Mouse (Mus musculus) megakaryocyte, embryonic 14.5 days (primary cell): ENCODE measurements around the gene Madcam1. TPM values are rescaled to one million over a fixed set of nuclear protein-coding genes. Genes with fewer than 3 reads are reported as not detected.
A peak's percentile ranks its signal among the peaks of the same experiment; 100 is the strongest.

Experiments used
- H3K27me3 ChIP-seq: replicated peaks from 2 replicates; pipeline ENCODE3; 2012; ENCODE audit warnings: inconsistent platforms
- H3K36me3 ChIP-seq: replicated peaks from 2 replicates; pipeline ENCODE3; 2012; ENCODE audit warnings: low read length, inconsistent platforms, mixed read lengths
- H3K4me1 ChIP-seq: 2 replicates; pipeline ENCODE4 v1.6.1; 2012; ENCODE audit warnings: inconsistent platforms
- H3K4me3 ChIP-seq: replicated peaks from 2 replicates; pipeline ENCODE3; 2012; ENCODE audit warnings: moderate library complexity, mild to moderate bottlenecking, inconsistent platforms
- H3K9me3 ChIP-seq: 2 replicates; pipeline ENCODE4 v1.6.1; 2012; ENCODE audit warnings: inconsistent platforms
- FLI1 ChIP-seq: IDR thresholded peaks from 2 replicates; pipeline ENCODE4 v1.6.1; 2012; ENCODE audit warnings: low read length, inconsistent platforms, mixed read lengths
- GATA1 ChIP-seq: IDR thresholded peaks from 3 replicates; pipeline ENCODE4 v1.6.1; 2012; ENCODE audit warnings: mixed read lengths, low read length, inconsistent platforms, borderline replicate concordance
- polyA plus RNA-seq: library from polyadenylated mRNA; stranded (reverse); fragments of >175 nt; gene quantifications from 2 replicates; pipeline ENCODE4 v1.2.3, GENCODE M21; 2012; ENCODE audit warnings: low replicate concordance; ENCODE audit not compliant: insufficient read depth

The Madcam1 gene
- polyA plus RNA-seq, 1 experiment: 0.78 TPM

- Histone ChIP-seq H3K27me3 (peaks cover 82% of the 10 kb centered on the region), H3K9me3 (0 out of 2 replicates have a peak, but pooled peaks cover 6% of the 10 kb centered on the region), H3K36me3 (no peaks in the 10 kb centered on the region), H3K4me1 (peaks cover 16% of the 10 kb centered on the region), H3K4me3 (peak within 1 kb of the TSS; percentile 11)
- TF ChIP-seq GATA1: no peak
- TF ChIP-seq FLI1: no peak
These were observed 26.9 kb upstream of the Madcam1 start, which contains the start of gene Shc2 for GRCm38 (mm10) chr10:79637128-79638110. TSS of gene Shc2 (minus strand) at chr10:79637918.

- no peaks in the 10 kb centered on the region for H3K36me3 ChIP-seq
- H3K27me3 ChIP-seq: peaks cover 80% of the 10 kb centered on the region
- H3K4me1 ChIP-seq: peaks cover 10% of the 10 kb centered on the region
- no peak overlapping the region for H3K4me3 ChIP-seq
- TF ChIP-seq FLI1: no peak
- no peak for TF ChIP-seq GATA1
- H3K9me3 ChIP-seq: 0 out of 2 replicates have a peak, but pooled peaks cover 6% of the 10 kb centered on the region
These were observed 25.7 kb upstream of the Madcam1 start for GRCm38 (mm10) chr10:79638486-79639204.

- Histone ChIP-seq H3K4me3 (no peak within 1 kb of the TSS), H3K9me3 (no peaks in the 10 kb centered on the region), H3K4me1 (no peaks in the 10 kb centered on the region), H3K36me3 (no peaks in the 10 kb centered on the region), H3K27me3 (peaks cover 49% of the 10 kb centered on the region)
- TF ChIP-seq FLI1 (no peak), GATA1 (no peak)
These were observed 18.6 kb upstream of the Madcam1 start, which contains the start of gene Odf3l2 for GRCm38 (mm10) chr10:79645711-79646110. TSS of gene Odf3l2 (minus strand) at chr10:79645738.

- Histone ChIP-seq H3K27me3 (peaks cover 58% of the 10 kb centered on the region), H3K4me1 (no peaks in the 10 kb centered on the region), H3K9me3 (peaks cover 5% of the 10 kb centered on the region), H3K4me3 (no peak overlapping the region), H3K36me3 (no peaks in the 10 kb centered on the region)
- TF ChIP-seq GATA1 (no peak), FLI1 (no peak)
These were observed 15.1 kb upstream of the Madcam1 start for GRCm38 (mm10) chr10:79649070-79649751.

- H3K9me3 ChIP-seq: peaks cover 5% of the 10 kb centered on the region
- TF ChIP-seq FLI1 (no peak), GATA1 (no peak)
- H3K4me1 ChIP-seq: peaks cover 2% of the 10 kb centered on the region
- H3K27me3 ChIP-seq: peaks cover 58% of the 10 kb centered on the region
- no peak overlapping the region for H3K4me3 ChIP-seq
- H3K36me3 ChIP-seq: no peaks in the 10 kb centered on the region
These were observed 11.6 kb upstream of the Madcam1 start for GRCm38 (mm10) chr10:79652789-79653188.

GRCm38 (mm10) chr10:79654946-79655395, 9.4 kb upstream of the Madcam1 start:
- TF ChIP-seq FLI1 (no peak), GATA1 (no peak)
- Histone ChIP-seq H3K4me1 (peaks cover 19% of the 10 kb centered on the region), H3K9me3 (peaks cover 5% of the 10 kb centered on the region), H3K27me3 (peaks cover 51% of the 10 kb centered on the region), H3K36me3 (no peaks in the 10 kb centered on the region), H3K4me3 (no peak overlapping the region)

- Histone ChIP-seq H3K27me3 (peaks cover 35% of the 10 kb centered on the region), H3K36me3 (no peaks in the 10 kb centered on the region), H3K9me3 (no peaks in the 10 kb centered on the region), H3K4me3 (no peak overlapping the region), H3K4me1 (peaks cover 33% of the 10 kb centered on the region)
- TF ChIP-seq GATA1 (no peak), FLI1 (no peak)
These were observed 5.5 kb upstream of the Madcam1 start for GRCm38 (mm10) chr10:79658829-79659228.

- no peak for TF ChIP-seq GATA1
- TF ChIP-seq FLI1: no peak
- Histone ChIP-seq H3K4me1 (peaks cover 39% of the 10 kb centered on the region), H3K36me3 (no peaks in the 10 kb centered on the region), H3K27me3 (peaks cover 27% of the 10 kb centered on the region), H3K9me3 (no peaks in the 10 kb centered on the region), H3K4me3 (no peak overlapping the region)
These were observed 4.1 kb upstream of the Madcam1 start for GRCm38 (mm10) chr10:79660298-79660697.

- Histone ChIP-seq H3K27me3 (peaks cover 22% of the 10 kb centered on the region), H3K4me1 (peaks cover 39% of the 10 kb centered on the region), H3K4me3 (no peak overlapping the region), H3K9me3 (no peaks in the 10 kb centered on the region), H3K36me3 (no peaks in the 10 kb centered on the region)
- TF ChIP-seq FLI1 (no peak), GATA1 (no peak)
These were observed 2.5 kb upstream of the Madcam1 start for GRCm38 (mm10) chr10:79661861-79662260.
